Mouse (Mus musculus) megakaryocyte-erythroid progenitor cell, adult 5-6 weeks (primary cell): ENCODE data around the gene Myh4. TPM values are rescaled to one million over a fixed set of nuclear protein-coding genes. Genes with fewer than 3 reads are reported as not detected.

Source experiments
- total RNA-seq, 2 experiments: library from RNA; stranded (forward) in 1 of 2; stranded (reverse) in 1 of 2; fragments of 200-1000, 215-1000 nt in 1 of 2; fragments of >200 nt in 1 of 2; fragmentation: Nextera tagmentation in 1 of 2; gene quantifications; 2 replicates each; pipeline ENCODE4 v1.2.3; 2014 to 2017

Gene Myh4
- total RNA-seq, 2 experiments from 2014 or later = not detected

Other genes starting within 250 kb of the Myh4 start
- 1.0 TPM in 1 of 2 replicates, not detected in the other for gene Tmem220, start 212.9 kb upstream of the Myh4 start, total RNA-seq (2014; fragmentation: Nextera tagmentation)
- gene Tmem220, start 212.9 kb upstream of the Myh4 start, total RNA-seq (2017) = 1.1 TPM in 1 of 2 replicates, not detected in the other
- gene Adprm, start 185.4 kb upstream of the Myh4 start, total RNA-seq (2014; fragmentation: Nextera tagmentation) = 11.0 and 25.4 TPM in 2 replicates
- 12.7 and 17.2 TPM in 2 replicates for gene Adprm, start 185.4 kb upstream of the Myh4 start, total RNA-seq (2017)
- 5.1 and 11.9 TPM in 2 replicates for gene Sco1, start 185.4 kb upstream of the Myh4 start, total RNA-seq (2014; fragmentation: Nextera tagmentation)
- gene Sco1, start 185.4 kb upstream of the Myh4 start, total RNA-seq (2017) = 27.2 and 30.7 TPM in 2 replicates
- gene Myh3, start 159.7 kb upstream of the Myh4 start, total RNA-seq (2014; fragmentation: Nextera tagmentation) = not detected in 2 replicates
- not detected in 2 replicates for gene Myh3, start 159.7 kb upstream of the Myh4 start, total RNA-seq (2017)
- gene Myh2, start 67.0 kb upstream of the Myh4 start, total RNA-seq (2014; fragmentation: Nextera tagmentation) = not detected in 2 replicates
- gene Myh2, start 67.0 kb upstream of the Myh4 start, total RNA-seq (2017) = not detected in 2 replicates
- gene Myh1, start 38.0 kb upstream of the Myh4 start, total RNA-seq (2014; fragmentation: Nextera tagmentation) = not detected in 2 replicates
- not detected in 2 replicates for gene Myh1, start 38.0 kb upstream of the Myh4 start, total RNA-seq (2017)
- not detected in 2 replicates for gene Myh8, start 39.1 kb downstream of the Myh4 start, total RNA-seq (2014; fragmentation: Nextera tagmentation)
- gene Myh8, start 39.1 kb downstream of the Myh4 start, total RNA-seq (2017) = not detected in 2 replicates
- not detected in 2 replicates for gene Myh13, start 83.6 kb downstream of the Myh4 start, total RNA-seq (2014; fragmentation: Nextera tagmentation)
- not detected in 2 replicates for gene Myh13, start 83.6 kb downstream of the Myh4 start, total RNA-seq (2017)
- 0.67 and 3.4 TPM in 2 replicates for gene Gas7, start 217.4 kb downstream of the Myh4 start, total RNA-seq (2014; fragmentation: Nextera tagmentation)
- 0.80 and 1.3 TPM in 2 replicates for gene Gas7, start 217.4 kb downstream of the Myh4 start, total RNA-seq (2017)